Mouse (Mus musculus) kidney, postnatal 10 days (tissue): Measurements from ENCODE around the gene Phactr1.

Experiments used
- DNase-seq: peaks from one replicate; pipeline ENCODE4 v3.0.0; 2021; ENCODE audit warnings: mixed read lengths

Gene Phactr1

DNA sequence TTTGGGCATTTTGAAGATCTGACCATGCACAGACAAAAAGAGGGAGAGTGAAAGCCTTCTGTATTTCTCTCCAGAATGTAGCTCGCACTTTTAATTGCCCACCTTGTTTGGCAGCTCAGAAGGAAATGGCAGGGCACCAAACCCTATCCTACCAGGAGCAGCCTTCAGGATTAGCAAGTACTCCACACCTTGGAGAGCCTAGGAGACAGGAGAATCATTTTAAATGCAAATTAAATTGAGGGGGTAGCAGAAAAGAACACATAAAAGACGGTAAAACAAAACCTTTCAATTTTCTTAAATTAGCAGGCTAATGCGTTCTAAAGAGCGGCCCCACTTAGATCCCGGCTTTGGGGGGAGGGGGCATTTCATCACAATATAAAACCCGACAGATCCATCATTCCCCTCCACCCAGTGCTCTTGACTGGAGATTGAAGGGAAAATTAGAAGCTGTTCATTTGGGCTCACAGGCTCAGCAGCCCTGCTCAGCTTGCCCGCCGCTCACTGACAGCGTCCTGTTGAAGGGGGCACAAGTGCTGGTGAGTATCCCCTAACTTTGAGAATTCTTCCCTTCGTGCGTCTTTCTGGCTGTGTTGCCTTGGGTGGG is at the start of gene Phactr1:
Gene Phactr1, plus strand, starts transcription at position 233 of the 604 bp plus-strand sequence.
- DNase-seq, result no peak

DNA sequence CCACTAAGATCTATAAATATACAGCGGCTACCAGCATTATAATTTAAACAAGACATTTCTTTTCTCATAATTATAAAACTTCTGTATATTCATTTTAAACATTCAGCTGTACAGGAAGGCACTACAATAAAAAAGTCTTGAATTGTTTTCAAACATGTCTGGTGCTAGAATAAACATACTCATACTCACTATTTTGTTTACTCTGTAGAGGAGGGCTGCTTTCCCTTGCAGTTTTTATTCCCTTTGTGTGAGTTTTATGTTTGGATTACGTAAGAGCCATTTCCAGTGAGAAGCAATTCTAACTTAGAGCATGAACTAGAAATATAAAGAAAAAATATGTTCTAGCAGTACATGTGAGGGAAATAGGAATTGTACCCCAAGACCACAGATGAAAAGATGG is 45.5 kb upstream of the Phactr1 start:
- DNase-seq, result no peak

DNA sequence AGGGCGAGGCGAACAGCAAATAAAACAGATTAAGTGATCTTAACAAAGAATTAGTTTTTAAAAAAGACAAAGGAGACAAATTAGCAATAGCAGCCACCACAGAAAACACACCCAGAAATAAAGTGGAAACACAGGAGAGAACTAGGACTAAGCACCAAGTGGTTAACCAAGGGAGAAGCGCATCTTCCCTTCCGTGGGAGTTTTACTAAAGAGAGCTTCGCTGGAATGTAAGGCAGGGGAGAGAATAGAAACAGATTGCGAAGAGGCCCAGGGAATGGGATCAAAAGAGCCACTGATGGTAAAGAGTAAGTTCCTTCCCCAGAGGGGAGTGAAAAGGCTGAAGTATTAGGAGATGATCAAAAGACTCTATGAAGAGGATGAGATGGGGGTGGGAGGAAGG is 30.2 kb upstream of the Phactr1 start:
- DNase-seq, result no peak

- DNase-seq, result no peak
Observed at GRCm38 (mm10) chr13:42656643-42657315, 23.6 kb upstream of the Phactr1 start.

DNA sequence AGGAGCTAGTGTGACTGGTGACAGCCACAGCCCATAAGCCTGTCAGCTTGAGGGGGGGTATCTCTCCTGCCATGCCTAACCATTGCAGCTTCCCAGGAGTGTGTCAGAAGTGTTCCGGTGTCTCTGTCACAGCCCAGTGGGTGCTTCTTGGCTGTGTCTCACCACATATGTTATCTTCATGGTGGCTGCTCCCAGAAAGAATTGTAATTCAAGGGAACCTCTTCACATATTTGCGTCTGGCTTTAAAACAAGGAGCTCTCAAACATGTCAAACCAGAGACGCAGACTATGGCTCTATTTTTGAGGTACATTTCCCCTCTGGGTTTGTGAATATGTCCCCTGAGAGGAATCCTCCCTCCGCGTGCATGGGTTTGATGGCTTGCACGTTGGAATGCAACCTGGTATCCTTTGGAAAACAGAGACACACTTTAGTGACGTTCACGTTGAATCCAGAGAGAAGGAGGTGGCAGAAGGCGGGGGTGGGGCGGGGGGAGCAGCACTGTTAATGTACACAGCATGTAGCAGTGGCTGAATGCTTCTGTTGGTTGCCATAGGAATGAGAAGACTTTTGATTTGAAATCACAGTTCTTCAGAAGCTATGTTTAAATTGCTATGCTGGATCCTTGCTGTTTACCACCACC is 8.7 kb upstream of the Phactr1 start:
- DNase-seq, result no peak

DNA sequence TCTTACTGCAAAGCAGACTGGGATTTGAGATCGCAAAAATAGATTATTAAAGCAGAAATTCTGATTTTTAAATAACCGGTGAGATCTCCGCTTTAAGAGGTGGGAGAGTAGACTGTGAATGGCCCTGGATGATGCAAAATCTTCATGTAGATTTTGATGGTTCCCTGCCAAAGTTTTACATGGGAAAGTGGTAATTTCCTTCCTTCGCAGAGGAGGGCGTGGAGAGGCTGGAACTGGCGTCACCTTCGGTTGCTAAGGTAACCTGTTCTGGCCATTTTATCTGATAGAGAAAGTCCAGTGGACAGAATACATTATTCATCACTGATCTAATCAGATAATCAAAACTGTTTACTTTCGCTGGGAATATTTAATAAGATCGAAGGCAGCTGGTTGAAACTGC is 876 bp downstream of the Phactr1 start:
- DNase-seq, result peak; percentile 10

- DNase-seq, result no peak
Observed at GRCm38 (mm10) chr13:42684181-42684580, 3.8 kb downstream of the Phactr1 start.

DNA sequence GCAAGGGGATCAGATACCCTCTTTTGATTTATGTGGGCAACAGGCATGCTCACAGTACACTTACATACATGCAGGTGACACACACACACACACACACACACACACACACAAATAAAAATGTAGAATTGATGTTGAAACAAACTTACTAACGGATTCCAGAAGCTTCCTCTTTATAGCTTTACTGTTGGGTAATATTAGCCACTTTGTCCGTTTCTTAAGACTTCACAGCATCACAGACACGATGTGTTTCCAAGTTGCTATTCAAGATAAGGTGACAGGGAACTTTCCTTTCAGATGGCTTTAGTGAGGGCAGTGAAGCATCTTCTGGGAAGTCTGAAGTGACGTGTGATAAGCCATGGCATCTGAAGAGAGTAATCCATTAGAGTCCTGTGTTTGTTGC is 11.8 kb downstream of the Phactr1 start:
- DNase-seq, result no peak

DNA sequence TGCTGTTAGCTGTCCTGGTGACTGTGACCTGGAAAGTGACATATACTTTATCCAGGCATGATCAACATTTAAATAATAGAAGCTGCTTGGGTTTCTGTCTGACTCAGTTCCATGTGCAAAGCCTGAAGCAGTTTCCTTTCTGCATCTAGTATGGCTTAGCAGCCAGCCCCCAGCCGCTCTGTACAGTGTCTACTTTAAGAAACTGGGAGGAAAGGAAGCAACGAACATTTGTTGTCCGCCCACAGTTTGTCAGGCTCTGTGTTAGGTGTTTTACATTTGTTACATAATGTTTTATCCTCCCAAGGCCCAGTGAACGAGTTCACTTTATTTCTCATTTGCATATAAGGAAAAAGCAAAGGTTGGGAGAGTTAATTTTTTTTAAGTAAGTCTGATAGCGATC is 16.2 kb downstream of the Phactr1 start:
- no peak for DNase-seq

- DNase-seq, result no peak
Observed at GRCm38 (mm10) chr13:42709148-42709547, 28.7 kb downstream of the Phactr1 start.

DNA sequence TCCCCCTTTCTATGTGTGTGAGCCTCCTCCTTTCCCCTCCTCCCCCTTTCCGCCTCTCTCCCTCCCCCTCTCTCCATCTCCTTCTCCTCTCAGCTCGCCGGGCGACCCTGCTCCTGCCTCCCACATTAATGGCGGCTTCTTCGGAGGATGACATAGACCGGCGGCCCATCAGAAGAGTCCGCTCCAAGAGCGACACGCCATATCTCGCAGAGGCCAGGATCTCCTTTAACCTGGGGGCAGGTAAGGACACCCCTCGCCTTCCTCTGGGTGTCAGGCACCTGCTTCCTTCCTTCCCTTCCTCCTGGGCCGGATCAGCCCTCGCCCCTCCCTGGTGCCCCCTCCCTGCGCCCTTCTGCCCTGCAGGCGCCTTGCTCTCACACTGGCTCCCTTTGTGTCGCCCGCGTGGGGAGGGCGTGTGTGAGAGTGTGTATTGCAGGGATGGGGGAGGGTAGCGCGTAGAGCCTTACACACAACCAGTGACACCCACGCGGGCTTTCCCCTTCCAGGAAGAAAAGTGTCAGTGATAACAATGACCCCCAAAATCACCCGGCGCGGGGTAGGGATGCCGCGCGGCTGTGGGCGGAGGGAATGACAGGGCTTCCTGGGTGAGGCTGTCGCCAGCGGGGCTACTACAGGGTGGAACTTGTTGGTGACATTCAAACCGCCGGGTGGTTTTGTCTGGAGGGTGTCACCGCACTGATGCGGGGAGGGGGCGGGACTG is 29.3 kb downstream of the Phactr1 start:
- DNase-seq, result no peak

DNA sequence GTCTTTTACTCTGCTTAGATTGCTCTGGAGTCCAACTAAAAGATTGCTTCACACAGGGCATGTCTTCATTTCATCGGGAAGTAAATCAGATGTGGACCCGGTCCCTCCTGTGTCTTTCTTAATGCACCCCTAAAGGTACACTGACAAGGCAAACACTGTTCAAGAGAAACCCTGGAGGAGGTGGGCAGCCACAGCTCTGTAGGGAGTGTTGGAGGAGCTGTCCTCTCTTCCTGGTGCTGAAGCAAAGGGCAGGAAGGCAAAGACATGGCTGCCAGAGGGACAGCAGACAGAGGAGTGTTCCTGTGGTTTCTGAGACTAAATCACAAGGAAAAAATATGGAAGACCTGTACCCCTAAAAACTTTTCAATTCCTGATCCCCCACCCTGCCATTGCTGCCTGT is 31.1 kb downstream of the Phactr1 start:
- peak; percentile 85 for DNase-seq

- peak; percentile 8 for DNase-seq
Observed at GRCm38 (mm10) chr13:42719401-42719800, 39.0 kb downstream of the Phactr1 start.

DNA sequence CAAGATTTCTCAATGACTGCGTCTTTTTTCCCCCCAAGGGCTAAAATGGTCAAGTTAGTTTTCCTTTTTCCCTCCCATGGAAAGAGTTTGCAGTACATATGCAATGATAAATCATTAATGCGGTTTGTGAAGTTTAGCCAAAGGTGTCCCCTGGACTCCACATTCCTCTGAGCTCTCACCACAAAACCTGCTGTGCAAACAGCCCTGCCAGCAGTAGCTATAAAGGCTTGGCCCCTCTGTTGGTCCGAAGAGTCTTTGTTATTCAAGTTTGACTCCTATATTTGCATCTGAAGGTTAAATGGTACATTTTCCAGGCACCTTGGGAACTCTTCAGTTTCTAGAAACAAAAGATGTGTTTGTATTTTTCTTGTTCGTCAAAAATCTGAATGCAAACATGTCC is 39.7 kb downstream of the Phactr1 start:
- DNase-seq, result peak; percentile 46

GRCm38 (mm10) chr13:42720648-42721047 is 40.2 kb downstream of the Phactr1 start:
- DNase-seq, result peak; percentile 9

GRCm38 (mm10) chr13:42724011-42724410 is 43.6 kb downstream of the Phactr1 start:
- peak; percentile 41 for DNase-seq

DNA sequence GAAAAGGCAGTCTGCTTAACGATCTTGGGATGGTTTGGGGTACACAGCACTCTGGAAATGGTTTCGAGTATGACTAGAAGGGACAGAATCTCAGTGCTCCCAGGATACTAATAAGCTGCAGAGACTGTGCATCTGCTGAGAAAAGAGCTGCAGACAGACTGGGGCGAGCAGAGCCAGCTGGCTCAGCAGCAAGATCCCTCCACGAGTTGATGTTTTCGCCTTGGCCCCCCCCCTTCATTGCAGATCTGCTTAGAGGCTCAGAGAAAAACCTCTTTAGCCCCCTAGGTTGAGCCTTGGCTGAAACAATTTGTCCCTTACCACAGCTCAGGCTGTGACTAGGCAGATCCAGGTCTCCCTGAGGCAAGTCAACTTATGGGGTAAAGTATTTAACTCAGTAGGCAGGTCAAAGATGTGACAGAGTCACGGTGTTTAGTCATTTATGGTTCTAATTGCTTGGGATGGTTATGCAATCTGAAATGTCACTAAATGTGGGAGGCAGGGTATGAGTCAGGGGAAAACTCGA is 45.3 kb downstream of the Phactr1 start:
- peak; percentile 18 for DNase-seq

- no peak for DNase-seq
Observed at GRCm38 (mm10) chr13:42737486-42737885, 57.1 kb downstream of the Phactr1 start.

GRCm38 (mm10) chr13:42738152-42738551 is 57.7 kb downstream of the Phactr1 start:
- DNase-seq, result no peak

DNA sequence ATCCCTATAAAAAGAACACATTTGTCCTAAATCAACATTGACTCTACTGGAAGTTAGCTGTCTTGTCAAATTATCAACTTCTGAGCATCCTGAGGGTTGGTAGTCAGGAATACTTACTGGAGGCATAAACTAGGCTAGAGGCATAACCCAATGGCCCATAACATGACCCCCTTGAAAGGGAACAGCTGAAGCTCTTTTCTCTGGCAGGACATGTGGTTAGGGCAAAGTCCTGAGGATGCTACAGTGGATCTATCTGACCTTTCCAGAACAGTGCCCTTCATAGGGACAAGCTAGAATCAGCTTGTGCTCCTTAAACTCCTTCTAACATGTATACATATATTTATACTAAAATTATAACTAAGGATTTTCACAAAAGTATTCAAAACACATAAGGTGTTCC is 61.8 kb downstream of the Phactr1 start:
- DNase-seq, result no peak

GRCm38 (mm10) chr13:42744467-42744866 is 64.0 kb downstream of the Phactr1 start:
- no peak for DNase-seq

- DNase-seq, result peak; percentile 27
Observed at GRCm38 (mm10) chr13:42757654-42758400, 77.4 kb downstream of the Phactr1 start.

- DNase-seq, result peak; percentile 9
Observed at GRCm38 (mm10) chr13:42759170-42759569, 78.7 kb downstream of the Phactr1 start.
